Comparison of ENCODE assay signal across 22 mouse cellular contexts in genomic region chr11:116447822-116448221, GRCm38 (mm10). TPM values are rescaled to one million over a fixed set of nuclear protein-coding genes. Genes with fewer than 3 reads are reported as not detected.
DNase-seq lines count a peak whose midpoint lies in the region; ATAC-seq and TF ChIP-seq lines count a peak whose summit lies in the region.
"Had no signal": no experiment of that assay in that cellular context is flagged by ENCODE, and none has a peak within 500 bp of the region (broad histone marks: within the 10 kb centered on the region; RNA-seq: fewer than 3 reads in every experiment).

No protein-coding gene starts in this region.

- ATAC-seq in heart, postnatal 0 days (ENCODE audit: insufficient read depth, low read depth) = no peak
- no peak for ATAC-seq in midbrain, embryonic 11.5 days (ENCODE audit: low FRiP score)
- ATAC-seq in midbrain, embryonic 13.5 days = no peak
- ATAC-seq: forebrain, embryonic 13.5 days had no signal

- 62% methylated on average over 5 of the region's 5 CpGs for WGBS in heart, postnatal 0 days
- 66% methylated on average over 5 of the region's 5 CpGs for WGBS in heart, embryonic 10.5 days
- 69% methylated on average over 5 of the region's 5 CpGs for WGBS in midbrain, embryonic 11.5 days
- WGBS in midbrain, embryonic 13.5 days = 75% methylated on average over 5 of the region's 5 CpGs

- DNase-seq in heart, postnatal 0 days (ENCODE audit: low spot score) = no peak
- DNase-seq in heart, embryonic 10.5 days (ENCODE audit: low spot score) = no peak
- no peak for DNase-seq in layer of hippocampus, adult 2 months (ENCODE audit: low spot score in 2 of 2)
- DNase-seq in layer of hippocampus, postnatal 25 days (ENCODE audit: extremely low spot score in 1 of 2, low spot score in 1 of 2) = no peak
- DNase-seq in midbrain, embryonic 11.5 days (ENCODE audit: low spot score, missing footprints) = peak; percentile 78
- no peak for DNase-seq in gastrocnemius, postnatal 10 days
- DNase-seq: cerebellum, adult 8-10 months; heart, adult 2 months; kidney, postnatal 14 days; left cerebral cortex, postnatal 4 days; lung, postnatal 4 days; right cerebral cortex, adult 18-20 months; thymus, postnatal 25 days had no signal

- H3K4me2 ChIP-seq in heart, postnatal 0 days (ENCODE audit: low read depth, low read length) = no peak overlapping the region
- no peak overlapping the region for H3K4me2 ChIP-seq in midbrain, embryonic 11.5 days
- H3K4me2 ChIP-seq in midbrain, embryonic 13.5 days (replicated peaks) = no peak overlapping the region
- H3K4me2 ChIP-seq: forebrain, embryonic 13.5 days; neural tube, embryonic 12.5 days had no signal

- H3K4me1 ChIP-seq in heart, postnatal 0 days (ENCODE audit: control insufficient read depth, insufficient read depth) = no peaks in the 10 kb centered on the region
- H3K4me1 ChIP-seq in heart, embryonic 10.5 days = peaks cover 23% of the 10 kb centered on the region
- no peaks in the 10 kb centered on the region for H3K4me1 ChIP-seq in midbrain, embryonic 11.5 days (ENCODE audit: control insufficient read depth, insufficient read depth, low read length)
- H3K4me1 ChIP-seq in midbrain, embryonic 13.5 days (replicated peaks) = peaks cover 15% of the 10 kb centered on the region

- TF ChIP-seq EP300 in heart, postnatal 0 days (IDR thresholded peaks at IDR 0.05; ENCODE audit: low read depth) = no peak

- no peak overlapping the region for H3K4me3 ChIP-seq in heart, postnatal 0 days (ENCODE audit: low read depth, low read length)
- no peak overlapping the region for H3K4me3 ChIP-seq in heart, embryonic 10.5 days
- H3K4me3 ChIP-seq in layer of hippocampus, adult 2 months = no peak overlapping the region
- H3K4me3 ChIP-seq in midbrain, embryonic 11.5 days (ENCODE audit: low read depth, low read length) = no peak overlapping the region
- no peak overlapping the region for H3K4me3 ChIP-seq in midbrain, embryonic 13.5 days (replicated peaks)
- H3K4me3 ChIP-seq: embryonic facial prominence, embryonic 10.5 days; forebrain, embryonic 13.5 days; heart, adult 2 months; left cerebral cortex, adult 2 months; neural tube, embryonic 12.5 days had no signal

- no peaks in the 10 kb centered on the region; the same call in 1 of the 2 replicates for H3K9me3 ChIP-seq in heart, postnatal 0 days (replicated peaks; ENCODE audit: control insufficient read depth, low read length)
- H3K9me3 ChIP-seq in heart, embryonic 10.5 days = no peaks in the 10 kb centered on the region
- no peaks in the 10 kb centered on the region; the same call in 1 of the 2 replicates for H3K9me3 ChIP-seq in midbrain, embryonic 11.5 days (ENCODE audit: control insufficient read depth, low read length)
- no peaks in the 10 kb centered on the region for H3K9me3 ChIP-seq in midbrain, embryonic 13.5 days

- no peaks in the 10 kb centered on the region for H3K36me3 ChIP-seq in heart, postnatal 0 days (replicated peaks; ENCODE audit: control insufficient read depth, insufficient read depth, low read length)
- H3K36me3 ChIP-seq in heart, embryonic 10.5 days = no peaks in the 10 kb centered on the region
- no peaks in the 10 kb centered on the region for H3K36me3 ChIP-seq in midbrain, embryonic 11.5 days (ENCODE audit: control insufficient read depth, insufficient read depth, low read length)
- no peaks in the 10 kb centered on the region for H3K36me3 ChIP-seq in midbrain, embryonic 13.5 days
- H3K36me3 ChIP-seq: embryonic facial prominence, embryonic 10.5 days; neural tube, embryonic 12.5 days had no signal

- H3K9ac ChIP-seq in heart, postnatal 0 days (replicated peaks; ENCODE audit: low read depth, low read length) = no peak overlapping the region
- H3K9ac ChIP-seq in midbrain, embryonic 11.5 days (ENCODE audit: low read length) = no peak overlapping the region
- H3K9ac ChIP-seq in midbrain, embryonic 13.5 days (replicated peaks) = no peak overlapping the region
- H3K9ac ChIP-seq: forebrain, embryonic 13.5 days; neural tube, embryonic 12.5 days had no signal

- peak; percentile 30 for TF ChIP-seq CTCF in heart, postnatal 0 days (IDR thresholded peaks at IDR 0.05; ENCODE audit: low read depth)
- peak; percentile 19; the same call in 1 of the 2 replicates for TF ChIP-seq CTCF in layer of hippocampus, adult 2 months (conservative IDR thresholded peaks at IDR 0.05)

- H3K27ac ChIP-seq in heart, postnatal 0 days (ENCODE audit: low read depth) = no peak overlapping the region
- H3K27ac ChIP-seq in heart, embryonic 10.5 days = no peak overlapping the region
- no peak overlapping the region for H3K27ac ChIP-seq in layer of hippocampus, adult 2 months
- H3K27ac ChIP-seq in midbrain, embryonic 11.5 days (ENCODE audit: low read depth, low read length) = no peak overlapping the region
- H3K27ac ChIP-seq in midbrain, embryonic 13.5 days = no peak overlapping the region
- H3K27ac ChIP-seq: embryonic facial prominence, embryonic 10.5 days; forebrain, embryonic 13.5 days; heart, adult 2 months; left cerebral cortex, adult 2 months; neural tube, embryonic 12.5 days had no signal

- peaks cover 19% of the 10 kb centered on the region for H3K27me3 ChIP-seq in heart, postnatal 0 days (ENCODE audit: control insufficient read depth, insufficient read depth, low read length)
- H3K27me3 ChIP-seq in heart, embryonic 10.5 days (ENCODE audit: insufficient read depth, poor library complexity, severe bottlenecking) = peaks cover 25% of the 10 kb centered on the region
- H3K27me3 ChIP-seq in midbrain, embryonic 11.5 days (ENCODE audit: control insufficient read depth, insufficient read depth, low read length) = peaks cover 5% of the 10 kb centered on the region; the same call in 1 of the 2 replicates
- H3K27me3 ChIP-seq in midbrain, embryonic 13.5 days = peaks cover 20% of the 10 kb centered on the region

RNA-seq across cellular contexts. Expression of gene Ubald2, which starts 13.9 kb away (rescaled TPM):
- total RNA-seq in heart, postnatal 0 days (2014; rRNA removed; ENCODE audit: low replicate concordance) = 48.3 and 161 TPM in 2 replicates
- polyA plus RNA-seq in heart, postnatal 0 days (2015; fragmentation: Nextera tagmentation; extraction: Ambion mirVana) = 32.3 and 41.9 TPM in 2 replicates
- 36.1 and 40.5 TPM in 2 replicates for polyA plus RNA-seq in heart, embryonic 10.5 days (2016; fragmentation: Nextera tagmentation; extraction: Ambion mirVana)
- 10 to 100 TPM; 32.5 to 41.9 TPM for total RNA-seq in layer of hippocampus, adult 2 months (2021)
- 10 to 100 TPM; 37.0 to 38.3 TPM for total RNA-seq in layer of hippocampus, postnatal 25 days (2021)
- 72.3 and 83.0 TPM in 2 replicates for polyA plus RNA-seq in midbrain, embryonic 11.5 days (2014; fragmentation: Nextera tagmentation; extraction: Ambion mirVana)
- 47.7 and 50.3 TPM in 2 replicates for polyA plus RNA-seq in midbrain, embryonic 13.5 days (2015; fragmentation: Nextera tagmentation; extraction: Ambion mirVana)
- 10 to 100 TPM; 48.1 to 54.4 TPM for total RNA-seq in gastrocnemius, postnatal 10 days (2021)

RNA-seq across cellular contexts. Expression of gene Qrich2, which starts 18.2 kb away (rescaled TPM):
- total RNA-seq in heart, postnatal 0 days (2014; rRNA removed; ENCODE audit: low replicate concordance) = 0.23 TPM in 1 of 2 replicates, not detected in the other
- polyA plus RNA-seq in heart, postnatal 0 days (2015; fragmentation: Nextera tagmentation; extraction: Ambion mirVana) = not detected in 2 replicates
- polyA plus RNA-seq in heart, embryonic 10.5 days (2016; fragmentation: Nextera tagmentation; extraction: Ambion mirVana) = 0.30 TPM in 1 of 2 replicates, not detected in the other
- under 1 TPM in 1 of 2 experiments, not detected in 1; 0.17 TPM for total RNA-seq in layer of hippocampus, adult 2 months (2021)
- total RNA-seq in layer of hippocampus, postnatal 25 days (2021) = not detected
- polyA plus RNA-seq in midbrain, embryonic 11.5 days (2014; fragmentation: Nextera tagmentation; extraction: Ambion mirVana) = 0.08 and 0.14 TPM in 2 replicates
- polyA plus RNA-seq in midbrain, embryonic 13.5 days (2015; fragmentation: Nextera tagmentation; extraction: Ambion mirVana) = not detected in 2 replicates
- total RNA-seq in gastrocnemius, postnatal 10 days (2021) = not detected
- total RNA-seq: common myeloid progenitor, adult 5-6 weeks; gastrocnemius, adult 8-10 months; heart, adult 2 months had no signal
- polyA plus RNA-seq: forebrain, embryonic 13.5 days; frontal cortex, adult 2 months; liver, embryonic 16.5 days; neural tube, embryonic 12.5 days had no signal

RNA-seq across cellular contexts. Expression of gene Rnf157, which starts 35.0 kb away (rescaled TPM):
- total RNA-seq in heart, postnatal 0 days (2014; rRNA removed; ENCODE audit: low replicate concordance) = 10.8 and 11.4 TPM in 2 replicates
- 2.2 and 3.5 TPM in 2 replicates for polyA plus RNA-seq in heart, postnatal 0 days (2015; fragmentation: Nextera tagmentation; extraction: Ambion mirVana)
- 7.3 and 8.5 TPM in 2 replicates for polyA plus RNA-seq in heart, embryonic 10.5 days (2016; fragmentation: Nextera tagmentation; extraction: Ambion mirVana)
- 100 to 1,000 TPM; 227 to 236 TPM for total RNA-seq in layer of hippocampus, adult 2 months (2021)
- 100 to 1,000 TPM; 241 to 258 TPM for total RNA-seq in layer of hippocampus, postnatal 25 days (2021)
- polyA plus RNA-seq in midbrain, embryonic 11.5 days (2014; fragmentation: Nextera tagmentation; extraction: Ambion mirVana) = 17.8 and 18.1 TPM in 2 replicates
- 25.7 and 31.3 TPM in 2 replicates for polyA plus RNA-seq in midbrain, embryonic 13.5 days (2015; fragmentation: Nextera tagmentation; extraction: Ambion mirVana)
- total RNA-seq in gastrocnemius, postnatal 10 days (2021) = 10 to 100 TPM; 43.1 to 43.3 TPM

RNA-seq across cellular contexts. Expression of gene Prpsap1, which starts 46.2 kb away (rescaled TPM):
- total RNA-seq in heart, postnatal 0 days (2014; rRNA removed; ENCODE audit: low replicate concordance) = 43.3 and 46.6 TPM in 2 replicates
- 59.2 and 62.2 TPM in 2 replicates for polyA plus RNA-seq in heart, postnatal 0 days (2015; fragmentation: Nextera tagmentation; extraction: Ambion mirVana)
- 120 and 142 TPM in 2 replicates for polyA plus RNA-seq in heart, embryonic 10.5 days (2016; fragmentation: Nextera tagmentation; extraction: Ambion mirVana)
- 10 to 100 TPM; 84.2 to 98.5 TPM for total RNA-seq in layer of hippocampus, adult 2 months (2021)
- 10 to 100 TPM; 76.4 to 88.4 TPM for total RNA-seq in layer of hippocampus, postnatal 25 days (2021)
- 173 and 183 TPM in 2 replicates for polyA plus RNA-seq in midbrain, embryonic 11.5 days (2014; fragmentation: Nextera tagmentation; extraction: Ambion mirVana)
- 175 and 187 TPM in 2 replicates for polyA plus RNA-seq in midbrain, embryonic 13.5 days (2015; fragmentation: Nextera tagmentation; extraction: Ambion mirVana)
- 10 to 100 TPM; 34.8 to 35.4 TPM for total RNA-seq in gastrocnemius, postnatal 10 days (2021)

Comparison
In these comparisons a context has a peak if more than half of its experiments do, and no peak if none do; other contexts are left out.
1. RNA of gene Rnf157, which starts 35.0 kb away (total RNA-seq): 241 to 258 TPM in layer of hippocampus, postnatal 25 days and 227 to 236 TPM in layer of hippocampus, adult 2 months; 43.1 to 43.3 TPM in gastrocnemius, postnatal 10 days and 10.8 to 11.4 TPM in heart, postnatal 0 days; every median in the first group is over 4 times any median in the second.